Mouse (Mus musculus) MEL (cell line): ENCODE measurements at regions not wholly inside any gene's neighbourhood (a gene's known extent, or its start where the extent isn't known, plus 50 kb on each side); places are given as distances from the start of the nearest gene placed in this dataset.

Experiments
- DNase-seq: peaks from one replicate; pipeline ENCODE4 v3.0.0; 2011; ENCODE audit warnings: low read depth, low spot score
- H3K27ac ChIP-seq: 2 replicates; pipeline ENCODE4 v1.5.1; 2012; ENCODE audit warnings: low read depth, mild to moderate bottlenecking, control low read depth, low read length, moderate library complexity; ENCODE audit not compliant: control insufficient read depth
- H3K27me3 ChIP-seq, 2 experiments: fragments of 150-350 bp in 1 of 2; sonication (generic) in 1 of 2; 2 replicates each; pipeline ENCODE4 v1.6.1; 2012; ENCODE audit warnings: low read length in 2 of 2, mild to moderate bottlenecking in 2 of 2, improper control_type of control experiment in 1 of 2, moderate library complexity in 1 of 2; ENCODE audit not compliant: insufficient read depth in 2 of 2, control insufficient read depth in 1 of 2
- H3K36me3 ChIP-seq, 2 experiments: 2 replicates each; pipeline ENCODE4 v1.6.1; 2012 to 2014; ENCODE audit warnings: low read length in 2 of 2, improper control_type of control experiment in 1 of 2, inconsistent platforms in 1 of 2, mild to moderate bottlenecking in 1 of 2; ENCODE audit not compliant: insufficient read depth in 2 of 2, control insufficient read depth in 1 of 2
- H3K4me1 ChIP-seq, 2 experiments: fragments of 150-350 bp in 1 of 2; sonication (generic) in 1 of 2; 2 replicates each; pipeline ENCODE4 v1.6.1; 2012; ENCODE audit warnings: low read length in 2 of 2, improper control_type of control experiment in 1 of 2, mild to moderate bottlenecking in 1 of 2; ENCODE audit not compliant: insufficient read depth in 2 of 2, control insufficient read depth in 1 of 2
- H3K4me3 ChIP-seq, 2 experiments: fragments of 150-350 bp in 1 of 2; sonication (generic) in 1 of 2; 2 replicates each; pipeline ENCODE4 v1.5.1; 2012; ENCODE audit warnings: low read depth in 2 of 2, low read length in 2 of 2, mild to moderate bottlenecking in 2 of 2, moderate library complexity in 2 of 2, control low read depth in 1 of 2, improper control_type of control experiment in 1 of 2; ENCODE audit not compliant: control insufficient read depth in 1 of 2, insufficient read depth in 1 of 2
- H3K79me2 ChIP-seq: 2 replicates; pipeline ENCODE4 v1.6.1; 2012; ENCODE audit warnings: mild to moderate bottlenecking, low read length, moderate library complexity; ENCODE audit not compliant: control insufficient read depth, poor library complexity, insufficient read depth
- H3K9ac ChIP-seq: 2 replicates; pipeline ENCODE4 v1.6.1; 2012; ENCODE audit warnings: low read depth, mild to moderate bottlenecking, control low read depth, low read length, moderate library complexity; ENCODE audit not compliant: control insufficient read depth, poor library complexity, severe bottlenecking
- H3K9me3 ChIP-seq: fragments of 150-350 bp; sonication (generic); replicated peaks from 2 replicates; pipeline ENCODE4 v1.6.1; 2012; ENCODE audit warnings: mild to moderate bottlenecking, low read length, improper control_type of control experiment, moderate library complexity; ENCODE audit not compliant: insufficient read depth
- BHLHE40 ChIP-seq: IDR thresholded peaks from 2 replicates; pipeline ENCODE4 v1.6.1; 2012; ENCODE audit warnings: low read depth, mild to moderate bottlenecking, inconsistent platforms, low read length, improper control_type of control experiment, borderline replicate concordance
- CHD1 ChIP-seq: IDR thresholded peaks from 2 replicates; pipeline ENCODE4 v1.6.1; 2012; ENCODE audit warnings: low read depth, mild to moderate bottlenecking, inconsistent platforms, low read length, improper control_type of control experiment
- CHD2 ChIP-seq: IDR thresholded peaks from 2 replicates; pipeline ENCODE4 v1.6.1; 2011; ENCODE audit warnings: low read length, improper control_type of control experiment
- CTCF ChIP-seq, 3 experiments: IDR thresholded peaks in 2 of 3; conservative IDR thresholded peaks in 1 of 3; 2 replicates each; pipeline ENCODE4 v1.5.1; 2011 to 2012; ENCODE audit warnings: low read length in 3 of 3, low read depth in 2 of 3, mild to moderate bottlenecking in 2 of 3, improper control_type of control experiment in 1 of 3, inconsistent platforms in 1 of 3, mixed read lengths in 1 of 3, moderate library complexity in 1 of 3; ENCODE audit not compliant: control insufficient read depth in 1 of 3, insufficient read depth in 1 of 3, poor library complexity in 1 of 3, severe bottlenecking in 1 of 3
- ETS1 ChIP-seq: IDR thresholded peaks from 2 replicates; pipeline ENCODE4 v1.6.1; 2012; ENCODE audit warnings: low read depth, mild to moderate bottlenecking, inconsistent platforms, low read length, improper control_type of control experiment, moderate library complexity
- GATA1 ChIP-seq: IDR thresholded peaks from 2 replicates; pipeline ENCODE4 v1.6.1; 2011; ENCODE audit warnings: low read depth, low read length, improper control_type of control experiment
- HCFC1 ChIP-seq: IDR thresholded peaks from 2 replicates; pipeline ENCODE4 v1.6.1; 2012; ENCODE audit warnings: low read depth, mild to moderate bottlenecking, inconsistent platforms, low read length, improper control_type of control experiment, moderate library complexity
- JUND ChIP-seq: IDR thresholded peaks from 2 replicates; pipeline ENCODE4 v1.6.1; 2011; ENCODE audit warnings: low read depth, mild to moderate bottlenecking, improper control_type of control experiment, low read length
- MEF2A ChIP-seq: IDR thresholded peaks from 2 replicates; pipeline ENCODE4 v1.6.1; 2014; ENCODE audit warnings: low read depth, mild to moderate bottlenecking, inconsistent platforms, low read length, improper control_type of control experiment; ENCODE audit not compliant: poor library complexity, insufficient replicate concordance, severe bottlenecking; ENCODE audit errors: extremely low read depth
- MXI1 ChIP-seq: IDR thresholded peaks from 2 replicates; pipeline ENCODE4 v1.6.1; 2011; ENCODE audit warnings: mild to moderate bottlenecking, low read depth, low read length, improper control_type of control experiment
- NRF1 ChIP-seq: IDR thresholded peaks from 2 replicates; pipeline ENCODE4 v1.6.1; 2014; ENCODE audit warnings: low read depth, mild to moderate bottlenecking, inconsistent platforms, low read length, improper control_type of control experiment, moderate library complexity; ENCODE audit not compliant: poor library complexity, insufficient read depth, severe bottlenecking
- RCOR1 ChIP-seq: IDR thresholded peaks from 2 replicates; pipeline ENCODE4 v1.6.1; 2012; ENCODE audit warnings: low read depth, mild to moderate bottlenecking, inconsistent platforms, low read length, improper control_type of control experiment
- SMC3 ChIP-seq: IDR thresholded peaks from 2 replicates; pipeline ENCODE4 v1.6.1; 2011; ENCODE audit warnings: low read depth, low read length, improper control_type of control experiment
- TBP ChIP-seq: IDR thresholded peaks from 2 replicates; pipeline ENCODE4 v1.8.0; 2011; ENCODE audit warnings: low read depth, low read length, improper control_type of control experiment
- USF2 ChIP-seq, 2 experiments: IDR thresholded peaks; 2 replicates each; pipeline ENCODE4 v1.6.1; 2011 to 2012; ENCODE audit warnings: improper control_type of control experiment in 2 of 2, low read length in 2 of 2, borderline replicate concordance in 1 of 2, inconsistent platforms in 1 of 2, low read depth in 1 of 2, mild to moderate bottlenecking in 1 of 2; ENCODE audit not compliant: insufficient read depth in 1 of 2
- ZMIZ1 ChIP-seq: IDR thresholded peaks from 2 replicates; pipeline ENCODE4 v1.6.1; 2012; ENCODE audit warnings: low read depth, mild to moderate bottlenecking, inconsistent platforms, low read length, improper control_type of control experiment, moderate library complexity

- H3K36me3 ChIP-seq, result no peaks in the 10 kb centered on the region
- H3K4me3 ChIP-seq, result no peak overlapping the region
- H3K9ac ChIP-seq, result no peak overlapping the region
- no peaks in the 10 kb centered on the region for H3K9me3 ChIP-seq
- H3K4me1 ChIP-seq, result no peaks in the 10 kb centered on the region
- no peaks in the 10 kb centered on the region for H3K79me2 ChIP-seq
- no peaks in the 10 kb centered on the region for H3K27me3 ChIP-seq
- DNase-seq, result no peak
- no peak for TF ChIP-seq HCFC1
- no peak for TF ChIP-seq MXI1
- no peak for TF ChIP-seq BHLHE40
- TF ChIP-seq USF2 (IDR thresholded peaks at IDR 0.05; ENCODE audit: borderline replicate concordance in 1 of 2, insufficient read depth in 1 of 2, low read depth in 1 of 2, low read length in 2 of 2), result no peak
- no peak for TF ChIP-seq CHD1
- no peak for TF ChIP-seq GATA1
- no peak for TF ChIP-seq SMC3
- no peak for TF ChIP-seq RCOR1
- no peak for TF ChIP-seq MEF2A
- TF ChIP-seq, all 39 proteins: peak for 0
- no peak overlapping the region for H3K27ac ChIP-seq
Observed at GRCm38 (mm10) chr13:83159969-83160368, 343.9 kb upstream of the Mef2c start.

GRCm38 (mm10) chr13:83162761-83163160, 341.1 kb upstream of the Mef2c start:
- Histone ChIP-seq H3K4me3 (no peak overlapping the region), H3K36me3 (no peaks in the 10 kb centered on the region), H3K79me2 (no peaks in the 10 kb centered on the region), H3K9ac (no peak overlapping the region), H3K9me3 (no peaks in the 10 kb centered on the region), H3K4me1 (no peaks in the 10 kb centered on the region), H3K27ac (no peak overlapping the region), H3K27me3 (no peaks in the 10 kb centered on the region)
- TF ChIP-seq NRF1, result no peak
- TF ChIP-seq RCOR1, result no peak
- no peak for TF ChIP-seq SMC3
- TF ChIP-seq CTCF (IDR thresholded peaks at IDR 0.05 in 2 of 3, conservative IDR thresholded peaks at IDR 0.05 in 1 of 3; ENCODE audit: control insufficient read depth in 1 of 3, insufficient read depth in 1 of 3, low read depth in 2 of 3, low read length in 3 of 3, poor library complexity in 1 of 3, severe bottlenecking in 1 of 3), result no peak
- no peak for TF ChIP-seq CHD2
- TF ChIP-seq JUND, result no peak
- no peak for TF ChIP-seq TBP
- TF ChIP-seq ETS1, result no peak
- TF ChIP-seq GATA1, result no peak
- TF ChIP-seq ZMIZ1, result no peak
- no peak for TF ChIP-seq CHD1
- DNase-seq, result no peak
